Mouse (Mus musculus) MEL (cell line): ENCODE measurements at regions not wholly inside any gene's neighbourhood (a gene's known extent, or its start where the extent isn't known, plus 50 kb on each side); places are given as distances from the start of the nearest gene placed in this dataset.

ENCODE experiments used
- GATA1 ChIP-seq: IDR thresholded peaks from 2 replicates; pipeline ENCODE4 v1.6.1; 2011; ENCODE audit warnings: low read depth, low read length, improper control_type of control experiment
- POLR2A ChIP-seq, 2 experiments: IDR thresholded peaks; 2 replicates each; pipeline ENCODE4 v1.6.1; 2011 to 2012; ENCODE audit warnings: low read length in 2 of 2, mild to moderate bottlenecking in 2 of 2, control low read depth in 1 of 2, improper control_type of control experiment in 1 of 2, low read depth in 1 of 2, moderate library complexity in 1 of 2; ENCODE audit not compliant: control insufficient read depth in 1 of 2, insufficient read depth in 1 of 2, poor library complexity in 1 of 2

GRCm38 (mm10) chr1:121243576-121243975, 88.8 kb downstream of the Insig2 start:
- TF ChIP-seq GATA1 (no peak), POLR2A (IDR thresholded peaks at IDR 0.05; ENCODE audit: control insufficient read depth in 1 of 2, insufficient read depth in 1 of 2, low read depth in 1 of 2, low read length in 2 of 2, poor library complexity in 1 of 2) (no peak)
